Mouse (Mus musculus): ENCODE measurements around the gene Gpatch4. TPM values are rescaled to one million over a fixed set of nuclear protein-coding genes. Genes with fewer than 3 reads are reported as not detected.
A peak's percentile ranks its signal among the peaks of the same experiment; 100 is the strongest.

Gpatch4 gene
- polyA plus RNA-seq, 1 experiment from 2014 or later = 26.5 TPM

GRCm38 (mm10) chr3:88049532-88049931 lies 6.6 kb downstream of the Gpatch4 start:
- no peak for ATAC-seq (ENCODE audit: low FRiP score, low read depth)
- H3K4me1 ChIP-seq = no peaks in the 10 kb centered on the region
- H3K9me3 ChIP-seq = no peaks in the 10 kb centered on the region
- WGBS = 90% methylated on average over 3 of the region's 3 CpGs
- no peak overlapping the region for H3K4me2 ChIP-seq (replicated peaks)
- H3K27ac ChIP-seq (replicated peaks) = no peak overlapping the region
- peaks cover 39% of the 10 kb centered on the region for H3K36me3 ChIP-seq
- H3K4me3 ChIP-seq = no peak overlapping the region
- no peaks in the 10 kb centered on the region for H3K27me3 ChIP-seq
- no peak overlapping the region for H3K9ac ChIP-seq (replicated peaks)

DNA sequence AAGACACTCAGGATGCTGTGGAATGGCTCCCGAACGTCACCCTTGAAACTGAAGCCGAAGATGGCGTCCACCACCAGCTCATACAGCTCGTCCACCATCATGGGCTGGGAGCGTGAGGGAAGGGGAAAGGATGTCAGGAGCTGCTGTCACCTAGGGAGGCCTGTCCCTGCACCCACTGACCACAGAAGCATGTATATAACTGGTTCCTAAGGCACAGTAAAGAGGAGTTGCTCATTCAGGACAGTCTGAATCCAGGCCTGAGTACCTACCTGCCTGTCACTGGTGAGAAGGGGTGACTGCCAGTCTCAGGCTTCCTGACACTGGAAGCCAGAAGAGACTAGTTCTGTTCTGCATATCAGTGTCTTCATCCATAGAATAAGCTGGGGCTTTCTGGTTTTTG lies 14.1 kb downstream of the Gpatch4 start:
- 86% methylated on average over 6 of the region's 6 CpGs for WGBS
- no peak for ATAC-seq (ENCODE audit: low FRiP score, low read depth)
- Histone ChIP-seq H3K9me3 (no peaks in the 10 kb centered on the region), H3K27me3 (peaks cover 4% of the 10 kb centered on the region; the same call in 1 of the 2 replicates), H3K9ac (replicated peaks) (no peak overlapping the region), H3K4me1 (peaks cover 17% of the 10 kb centered on the region), H3K27ac (replicated peaks) (no peak overlapping the region), H3K4me3 (peak overlapping the region; percentile 92; the same call in 1 of the 2 replicates), H3K36me3 (peaks cover 42% of the 10 kb centered on the region), H3K4me2 (replicated peaks) (peak overlapping the region; percentile 92; the same call in 1 of the 2 replicates)

GRCm38 (mm10) chr3:88057902-88058696 lies 15.2 kb downstream of the Gpatch4 start, which contains the start of gene Naxe:
TSS of gene Naxe (minus strand) at chr3:88058495.
- ATAC-seq (ENCODE audit: low FRiP score, low read depth) = peak; percentile 95
- H3K4me1 ChIP-seq = peaks cover 17% of the 10 kb centered on the region
- peak within 1 kb of the TSS; percentile 75 for H3K27ac ChIP-seq (replicated peaks)
- H3K27me3 ChIP-seq = peaks cover 4% of the 10 kb centered on the region; the same call in 1 of the 2 replicates
- peaks cover 31% of the 10 kb centered on the region for H3K36me3 ChIP-seq
- peak within 1 kb of the TSS; percentile 92 for H3K4me2 ChIP-seq (replicated peaks)
- H3K9ac ChIP-seq (replicated peaks) = peak within 1 kb of the TSS; percentile 93
- no peaks in the 10 kb centered on the region for H3K9me3 ChIP-seq
- peak within 1 kb of the TSS; percentile 92 for H3K4me3 ChIP-seq
- under 1% methylated on average over 60 of the region's 60 CpGs for WGBS

DNA sequence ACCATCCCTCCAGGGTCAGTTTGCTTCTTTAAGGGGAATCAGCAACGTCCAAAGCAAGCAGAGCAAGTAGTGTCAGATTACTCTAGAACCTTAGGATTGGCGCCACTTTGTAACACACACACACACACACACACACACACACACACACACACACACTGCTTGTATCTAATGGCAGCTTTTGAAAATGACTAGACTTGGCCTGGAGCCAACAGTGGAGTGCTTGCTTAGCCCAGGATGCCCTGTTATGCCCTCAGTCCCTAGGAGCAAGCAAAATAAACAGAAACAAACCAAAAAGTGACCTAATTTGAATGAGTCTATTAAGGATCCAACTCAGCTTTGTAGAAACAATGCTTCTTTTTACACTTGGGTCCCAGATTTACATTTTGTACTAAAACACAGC lies 25.5 kb downstream of the Gpatch4 start:
- Histone ChIP-seq H3K9ac (replicated peaks) (no peak overlapping the region), H3K4me3 (no peak overlapping the region), H3K4me1 (no peaks in the 10 kb centered on the region), H3K27me3 (peaks cover 10% of the 10 kb centered on the region; the same call in 1 of the 2 replicates), H3K9me3 (no peaks in the 10 kb centered on the region), H3K4me2 (replicated peaks) (no peak overlapping the region), H3K27ac (replicated peaks) (no peak overlapping the region), H3K36me3 (no peaks in the 10 kb centered on the region)
- ATAC-seq (ENCODE audit: low FRiP score, low read depth) = no peak
- WGBS = 50% methylated on average over 2 of the region's 2 CpGs

GRCm38 (mm10) chr3:88071783-88072182 lies 28.9 kb downstream of the Gpatch4 start:
- no peak overlapping the region for H3K27ac ChIP-seq (replicated peaks)
- peaks cover 18% of the 10 kb centered on the region for H3K27me3 ChIP-seq
- 2% methylated on average over 5 of the region's 5 CpGs for WGBS
- H3K4me1 ChIP-seq = no peaks in the 10 kb centered on the region
- H3K4me3 ChIP-seq = no peak overlapping the region
- no peak overlapping the region for H3K4me2 ChIP-seq (replicated peaks)
- no peaks in the 10 kb centered on the region for H3K36me3 ChIP-seq
- H3K9ac ChIP-seq (replicated peaks) = 0 out of 2 replicates have a peak overlapping the region, but pooled peaks have one; percentile 11
- no peaks in the 10 kb centered on the region for H3K9me3 ChIP-seq
- no peak for ATAC-seq (ENCODE audit: low FRiP score, low read depth)

DNA sequence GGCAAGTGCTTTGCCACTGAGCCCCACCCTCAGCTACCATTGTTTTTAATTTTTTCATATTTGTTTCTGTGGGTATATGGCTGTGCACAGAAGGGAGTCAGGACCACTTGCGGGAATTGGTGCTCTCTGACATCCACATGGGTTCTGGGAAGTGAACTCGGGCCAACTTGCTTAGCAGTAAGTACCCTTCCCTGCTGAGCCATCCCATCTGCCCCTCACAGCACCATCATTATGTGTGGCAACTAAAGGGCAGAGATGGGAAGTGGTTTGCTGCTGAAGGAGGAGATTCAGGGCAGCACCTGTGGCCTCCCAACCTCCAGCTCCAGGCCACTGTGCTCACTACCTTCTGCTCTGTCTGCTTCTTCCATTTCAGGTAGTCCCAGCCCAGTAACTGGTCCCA lies 30.7 kb downstream of the Gpatch4 start:
- Histone ChIP-seq H3K9me3 (no peaks in the 10 kb centered on the region), H3K36me3 (no peaks in the 10 kb centered on the region), H3K27me3 (peaks cover 18% of the 10 kb centered on the region), H3K9ac (replicated peaks) (no peak overlapping the region), H3K27ac (replicated peaks) (no peak overlapping the region), H3K4me2 (replicated peaks) (no peak overlapping the region), H3K4me1 (no peaks in the 10 kb centered on the region), H3K4me3 (no peak overlapping the region)
- no peak for ATAC-seq (ENCODE audit: low FRiP score, low read depth)
- 68% methylated on average over 2 of the region's 2 CpGs for WGBS

DNA sequence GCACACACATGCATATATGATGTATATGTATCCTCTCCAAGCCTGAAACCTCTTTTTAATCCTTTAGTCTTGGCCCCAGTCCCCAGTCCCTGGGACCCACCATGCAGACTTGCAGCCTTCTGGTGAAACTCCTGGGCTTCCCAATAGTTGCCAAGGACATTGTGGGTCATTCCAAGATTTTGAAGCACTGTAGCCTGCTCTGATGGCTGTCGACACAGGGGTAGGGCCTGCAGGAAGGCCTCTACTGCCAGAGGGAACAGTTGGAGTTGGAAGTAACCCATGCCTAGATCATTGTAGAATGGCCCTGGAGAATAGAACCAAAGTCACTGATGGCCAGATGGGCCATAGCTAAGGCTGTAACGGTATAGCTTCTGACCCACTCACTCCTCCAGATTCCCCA lies 31.4 kb downstream of the Gpatch4 start:
- Histone ChIP-seq H3K4me1 (no peaks in the 10 kb centered on the region), H3K4me3 (no peak overlapping the region), H3K9ac (replicated peaks) (no peak overlapping the region), H3K4me2 (replicated peaks) (no peak overlapping the region), H3K27me3 (peaks cover 18% of the 10 kb centered on the region), H3K27ac (replicated peaks) (no peak overlapping the region), H3K9me3 (no peaks in the 10 kb centered on the region), H3K36me3 (no peaks in the 10 kb centered on the region)
- 77% methylated on average over 2 of the region's 2 CpGs for WGBS
- no peak for ATAC-seq (ENCODE audit: low FRiP score, low read depth)

GRCm38 (mm10) chr3:88074766-88075165 lies 31.9 kb downstream of the Gpatch4 start:
- Histone ChIP-seq H3K27me3 (peaks cover 18% of the 10 kb centered on the region), H3K4me2 (replicated peaks) (no peak overlapping the region), H3K9ac (replicated peaks) (no peak overlapping the region), H3K4me3 (no peak overlapping the region), H3K4me1 (no peaks in the 10 kb centered on the region), H3K27ac (replicated peaks) (no peak overlapping the region), H3K36me3 (no peaks in the 10 kb centered on the region), H3K9me3 (no peaks in the 10 kb centered on the region)
- ATAC-seq (ENCODE audit: low FRiP score, low read depth) = no peak
- WGBS = 87% methylated on average over 8 of the region's 8 CpGs

DNA sequence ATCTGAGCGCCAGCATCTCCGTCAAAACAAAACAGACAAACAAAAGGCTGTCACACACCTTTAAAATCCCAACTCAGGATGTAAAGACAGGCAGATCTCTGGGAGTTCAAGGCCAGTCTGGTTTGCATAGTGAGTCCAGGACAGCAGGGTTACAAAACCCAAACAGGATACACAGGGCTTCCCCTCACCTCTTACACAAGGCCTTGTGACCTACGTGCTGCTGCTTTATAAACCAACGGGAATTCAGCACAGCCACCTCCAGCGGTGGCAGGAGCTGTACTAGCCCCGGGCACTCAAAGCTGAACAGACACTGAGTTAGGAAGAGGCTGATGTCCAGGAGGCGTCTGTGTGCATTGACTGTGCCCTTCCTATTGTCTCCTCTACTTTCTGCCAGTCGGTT lies 34.5 kb downstream of the Gpatch4 start:
- 38% methylated on average over 8 of the region's 8 CpGs for WGBS
- no peak for ATAC-seq (ENCODE audit: low FRiP score, low read depth)
- no peak overlapping the region for H3K4me2 ChIP-seq (replicated peaks)
- H3K9ac ChIP-seq (replicated peaks) = no peak overlapping the region
- peaks cover 8% of the 10 kb centered on the region; the same call in 1 of the 2 replicates for H3K27me3 ChIP-seq
- H3K36me3 ChIP-seq = no peaks in the 10 kb centered on the region
- peaks cover 9% of the 10 kb centered on the region for H3K4me1 ChIP-seq
- H3K4me3 ChIP-seq = no peak overlapping the region
- no peaks in the 10 kb centered on the region for H3K9me3 ChIP-seq
- no peak overlapping the region for H3K27ac ChIP-seq (replicated peaks)

- Histone ChIP-seq H3K4me1 (peaks cover 16% of the 10 kb centered on the region), H3K4me2 (replicated peaks) (no peak within 1 kb of the TSS), H3K27me3 (peaks cover 8% of the 10 kb centered on the region; the same call in 1 of the 2 replicates), H3K4me3 (no peak within 1 kb of the TSS), H3K9me3 (no peaks in the 10 kb centered on the region), H3K9ac (replicated peaks) (0 out of 2 replicates have a peak within 1 kb of the TSS, but pooled peaks have one; percentile 15), H3K36me3 (no peaks in the 10 kb centered on the region), H3K27ac (replicated peaks) (no peak within 1 kb of the TSS)
- 79% methylated on average over 4 of the region's 4 CpGs for WGBS
- no peak for ATAC-seq (ENCODE audit: low FRiP score, low read depth)
Observed at GRCm38 (mm10) chr3:88078204-88078603, 35.3 kb downstream of the Gpatch4 start, which contains the start of gene Ttc24. TSS of gene Ttc24 (minus strand) at chr3:88078304.

DNA sequence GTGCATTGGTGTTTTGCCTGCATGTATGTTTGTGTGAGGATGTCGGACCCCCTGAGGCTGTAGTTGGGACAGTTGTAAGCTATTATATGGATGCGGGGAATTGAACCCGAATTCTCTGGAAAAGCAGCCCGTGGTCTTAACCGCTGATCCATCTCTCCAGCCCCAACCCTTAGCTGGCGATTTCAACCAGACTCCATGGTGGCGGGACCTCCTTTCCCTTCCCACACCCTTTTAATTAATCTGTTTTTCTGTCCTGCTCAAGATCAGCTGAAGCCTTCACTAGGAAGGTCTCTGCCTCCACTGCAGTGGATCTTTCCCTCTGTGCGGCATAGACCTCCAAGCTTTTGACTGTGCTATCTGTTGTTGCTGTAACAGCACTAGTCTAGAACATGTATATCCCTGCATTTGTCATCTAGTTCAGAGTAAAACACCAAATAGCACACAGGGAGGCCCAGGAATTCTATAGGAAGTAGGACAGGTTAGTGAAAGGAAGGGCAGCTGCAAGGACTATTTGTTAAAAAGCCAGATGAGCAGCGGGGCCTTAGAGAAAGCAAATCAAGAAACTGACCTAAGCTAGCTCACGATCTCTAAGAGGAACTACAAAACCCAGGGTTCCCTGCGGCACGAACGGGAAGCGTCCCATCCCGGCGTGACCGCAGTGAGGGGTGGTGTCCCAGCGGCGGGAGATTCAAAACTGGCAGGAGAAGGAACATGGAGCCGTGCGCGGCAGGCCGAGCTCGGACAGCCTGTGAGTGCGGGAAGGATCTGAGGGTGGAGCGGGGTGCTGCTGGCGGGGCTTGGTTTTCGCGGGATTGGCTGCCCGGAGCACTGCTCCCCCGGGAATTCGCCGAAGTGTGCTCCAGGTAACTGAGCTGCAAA lies 38.7 kb downstream of the Gpatch4 start, which contains the start of gene Iqgap3:
TSS of gene Iqgap3 (plus strand) at position 627 of the 879 bp plus-strand sequence.
- 0 out of 2 replicates have a peak, but pooled peaks cover 13% of the 10 kb centered on the region for H3K36me3 ChIP-seq
- no peaks in the 10 kb centered on the region for H3K9me3 ChIP-seq
- peak; percentile 91 for ATAC-seq (ENCODE audit: low FRiP score, low read depth)
- H3K27me3 ChIP-seq = no peaks in the 10 kb centered on the region
- 18% methylated on average over 33 of the region's 33 CpGs for WGBS
- H3K4me1 ChIP-seq = peaks cover 17% of the 10 kb centered on the region
- no peak within 1 kb of the TSS for H3K27ac ChIP-seq (replicated peaks)
- H3K9ac ChIP-seq (replicated peaks) = peak within 1 kb of the TSS; percentile 51
- peak within 1 kb of the TSS; percentile 52 for H3K4me3 ChIP-seq
- peak within 1 kb of the TSS; percentile 69 for H3K4me2 ChIP-seq (replicated peaks)

Data from midbrain, embryonic 12.5 days (tissue).